Mouse (Mus musculus) liver, embryonic 14.5 days (tissue): ENCODE results near the gene Mta1.

Experiments
- CTCF ChIP-seq: IDR thresholded peaks from 2 replicates; pipeline ENCODE4 v1.5.1; 2016; ENCODE audit warnings: antibody characterized with exemption, low read depth, control low read depth
- EP300 ChIP-seq: IDR thresholded peaks from 2 replicates; pipeline ENCODE4 v1.6.1; 2016; ENCODE audit warnings: antibody characterized with exemption, low read depth

DNA sequence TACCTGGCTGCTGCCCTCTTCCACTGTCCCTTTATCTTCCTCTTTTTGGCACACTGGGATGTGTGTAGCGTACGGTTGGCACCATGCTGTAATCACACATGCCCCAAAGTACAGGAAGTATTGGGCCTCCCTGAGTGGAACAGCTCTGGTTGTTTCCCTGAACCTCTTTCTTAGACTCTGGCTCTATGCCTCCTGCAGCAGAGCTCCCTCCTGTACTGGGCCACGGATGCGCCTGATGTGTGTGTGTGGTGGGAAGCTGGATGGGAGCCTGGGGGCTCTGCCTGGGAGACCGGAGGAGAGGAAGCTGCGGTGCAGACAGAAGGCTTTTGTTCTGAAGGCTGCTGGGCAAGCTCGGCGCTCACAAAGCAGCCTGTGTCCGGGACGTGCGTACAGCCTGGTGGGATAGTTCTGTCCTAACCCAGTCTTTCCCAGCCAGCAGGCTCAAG, 65.5 kb downstream of the Mta1 start:
- TF ChIP-seq CTCF (no peak), EP300 (no peak)
